Mouse (Mus musculus): ENCODE data around the gene Slit1.
A peak's percentile ranks its signal among the peaks of the same experiment; 100 is the strongest.

Slit1 gene

DNA sequence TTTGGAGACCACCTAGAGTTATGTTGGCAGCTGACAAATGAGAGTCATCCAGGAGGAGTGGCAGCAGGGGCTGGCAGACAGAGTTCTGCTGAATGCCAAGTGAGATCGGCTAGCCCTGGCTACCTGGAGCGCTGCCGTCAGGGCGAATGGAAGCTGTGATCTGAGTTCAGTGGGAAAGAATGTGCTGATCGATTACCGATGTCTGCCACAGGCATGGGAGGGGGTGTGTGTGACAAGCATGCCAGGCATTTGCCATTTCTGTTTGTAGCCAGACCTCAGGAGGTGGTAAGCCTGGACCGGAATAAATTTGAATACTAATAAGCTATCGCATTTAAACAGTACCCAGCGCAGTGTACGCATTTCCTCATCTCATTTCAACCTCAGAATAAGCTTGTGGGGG lies 91.5 kb downstream of the Slit1 start:
- peak; percentile 20 to 36 for DNase-seq

DNA sequence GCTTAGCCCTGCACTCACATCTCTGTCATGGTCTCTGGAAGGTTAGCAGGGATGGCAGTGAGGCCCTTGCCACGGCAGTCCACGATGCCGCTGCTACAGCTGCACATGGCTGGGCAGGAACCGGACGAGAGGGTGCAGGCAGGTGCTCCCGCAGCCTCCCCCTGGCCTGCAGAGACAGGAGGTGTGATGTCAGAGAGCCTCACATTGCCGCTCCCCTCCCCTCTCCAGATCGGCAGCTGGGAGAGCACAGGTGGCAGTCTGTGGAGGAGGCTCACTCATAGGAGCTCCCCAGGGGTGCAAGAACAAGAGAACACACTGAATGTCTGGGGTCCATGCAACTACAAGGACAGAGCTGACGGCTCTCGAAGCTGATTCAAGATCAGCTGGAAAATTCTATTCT lies 94.1 kb downstream of the Slit1 start:
- DNase-seq = no peak

DNA sequence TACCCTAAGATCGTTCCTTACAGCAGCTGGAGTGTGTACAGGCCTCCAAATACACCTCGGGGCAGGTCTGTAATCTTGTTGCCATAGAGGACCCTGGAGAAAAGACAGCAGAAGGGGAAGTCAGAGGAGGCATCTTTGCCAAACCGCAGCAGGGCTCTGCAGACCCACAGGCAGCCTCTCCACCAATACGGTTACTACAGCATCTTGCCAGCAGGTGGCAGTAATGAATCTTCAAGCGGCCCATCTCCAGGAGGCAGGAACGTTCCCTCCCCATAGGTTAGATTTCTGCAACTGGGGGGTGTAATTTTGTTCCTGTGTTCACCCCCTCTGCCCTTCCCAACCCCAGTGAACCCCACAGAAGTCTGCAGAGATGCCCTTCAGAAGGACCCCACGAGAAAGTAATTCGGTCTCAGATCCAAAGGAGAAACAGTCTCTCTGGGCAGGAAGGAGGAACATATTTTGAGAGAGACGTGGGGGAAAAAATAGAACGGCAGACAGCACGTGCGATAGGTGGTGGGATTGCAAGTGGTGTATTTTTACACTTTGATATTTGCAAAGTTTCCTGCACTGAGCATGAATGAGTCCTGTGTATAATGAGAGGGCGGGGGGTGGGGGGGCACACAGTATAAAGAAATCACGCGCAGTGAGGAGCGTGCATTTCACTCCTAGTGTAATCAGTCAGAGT lies 96.4 kb downstream of the Slit1 start:
- DNase-seq = peak; percentile 70 to 82

DNA sequence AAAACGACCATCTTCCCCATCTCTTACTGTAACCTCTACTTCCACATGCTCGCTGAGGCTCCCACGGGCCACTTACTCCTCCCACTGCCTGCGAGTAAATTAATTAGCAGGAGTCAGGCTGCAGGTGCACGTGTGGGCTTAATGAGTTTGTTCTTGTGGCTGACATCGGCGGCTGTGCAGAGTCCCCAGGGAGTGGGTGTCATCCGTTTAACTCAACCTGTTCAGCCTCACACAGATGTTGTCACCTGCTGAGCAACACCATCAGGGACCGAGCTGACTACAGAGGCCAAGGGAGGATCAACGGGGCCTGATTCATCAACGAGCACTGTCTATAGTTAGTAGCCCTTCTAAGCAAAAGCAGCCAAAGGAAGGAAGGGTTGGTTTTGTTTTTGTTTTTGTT lies 100.5 kb downstream of the Slit1 start:
- no peak for DNase-seq

DNA sequence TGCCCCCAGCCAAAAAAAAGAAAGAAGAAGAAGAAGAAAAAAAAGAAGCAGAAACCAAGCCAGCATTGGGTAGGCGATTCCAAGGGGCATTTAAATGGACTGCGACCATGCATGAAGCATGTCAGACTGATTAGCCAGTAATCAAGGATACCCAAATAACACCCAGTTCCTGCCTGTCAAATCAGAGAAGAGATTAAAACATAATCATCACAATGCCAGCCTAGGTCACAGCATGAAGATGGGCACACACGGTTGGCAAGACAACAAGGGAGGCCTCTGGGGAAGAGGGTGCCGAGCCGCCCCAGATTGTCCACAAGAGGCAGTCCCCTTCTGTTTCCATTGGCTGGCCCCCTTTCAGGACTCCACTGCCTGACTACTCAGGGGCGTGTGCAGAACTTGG lies 108.5 kb downstream of the Slit1 start:
- DNase-seq = no peak

DNA sequence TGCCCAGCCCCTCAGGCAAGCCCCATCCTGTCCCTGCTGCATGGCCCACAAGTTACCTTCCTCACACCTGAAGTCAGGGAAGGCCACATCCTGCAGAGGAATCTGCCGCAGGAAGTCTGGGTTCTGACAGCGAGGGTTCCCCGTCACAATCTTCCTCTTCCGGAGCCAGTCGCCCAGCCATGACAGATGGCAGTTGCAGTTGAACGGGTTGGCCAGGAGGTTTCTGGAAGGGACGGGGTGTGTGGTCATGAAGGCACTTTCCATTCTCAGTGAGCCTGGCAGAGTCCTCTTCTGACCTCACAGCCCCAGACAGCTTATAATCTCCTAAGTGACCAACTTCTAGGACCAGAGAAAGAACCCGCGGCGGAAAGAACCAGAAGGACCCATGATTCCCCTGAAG lies 109.4 kb downstream of the Slit1 start:
- DNase-seq = peak; percentile 35 to 52

DNA sequence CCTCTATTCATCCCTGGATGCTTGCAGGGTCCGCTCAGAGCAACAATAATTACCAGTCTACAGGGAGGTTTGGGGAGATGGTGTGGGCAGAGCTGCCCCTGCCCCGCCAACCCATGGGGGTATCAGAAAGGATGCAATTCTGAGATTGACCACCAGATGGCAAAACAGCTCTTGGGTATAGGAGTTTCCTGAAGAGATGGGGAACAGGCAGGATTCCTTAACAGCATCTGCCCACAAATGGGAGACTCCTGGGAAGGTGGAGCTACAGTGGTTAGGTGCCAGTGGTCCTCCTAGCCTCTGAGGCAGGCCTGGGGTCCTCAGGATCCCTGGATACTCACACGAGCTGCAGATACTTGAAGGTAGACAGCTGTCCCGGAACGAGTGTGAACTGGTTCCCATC lies 113.9 kb downstream of the Slit1 start:
- peak; percentile 45 to 66 for DNase-seq

DNA sequence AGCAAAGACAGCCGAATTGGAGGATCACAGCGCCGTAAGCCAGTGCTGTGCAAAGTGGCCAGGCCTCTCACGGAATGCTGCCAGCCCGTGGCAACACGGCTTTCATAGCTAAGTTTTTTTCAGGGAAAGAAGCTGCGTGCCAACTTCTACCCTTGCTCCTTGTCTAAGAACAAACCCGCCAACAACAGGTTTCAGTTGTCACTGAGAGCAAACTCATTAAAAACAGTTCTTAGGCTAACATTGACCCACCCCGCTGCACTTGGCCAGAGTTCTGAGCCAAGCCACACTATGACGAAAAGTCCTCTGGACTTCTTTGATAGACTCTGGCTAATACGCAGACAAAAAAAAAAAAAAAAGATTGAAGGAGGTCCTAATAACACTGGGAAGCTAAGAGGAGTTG lies 114.5 kb downstream of the Slit1 start:
- no peak for DNase-seq

DNA sequence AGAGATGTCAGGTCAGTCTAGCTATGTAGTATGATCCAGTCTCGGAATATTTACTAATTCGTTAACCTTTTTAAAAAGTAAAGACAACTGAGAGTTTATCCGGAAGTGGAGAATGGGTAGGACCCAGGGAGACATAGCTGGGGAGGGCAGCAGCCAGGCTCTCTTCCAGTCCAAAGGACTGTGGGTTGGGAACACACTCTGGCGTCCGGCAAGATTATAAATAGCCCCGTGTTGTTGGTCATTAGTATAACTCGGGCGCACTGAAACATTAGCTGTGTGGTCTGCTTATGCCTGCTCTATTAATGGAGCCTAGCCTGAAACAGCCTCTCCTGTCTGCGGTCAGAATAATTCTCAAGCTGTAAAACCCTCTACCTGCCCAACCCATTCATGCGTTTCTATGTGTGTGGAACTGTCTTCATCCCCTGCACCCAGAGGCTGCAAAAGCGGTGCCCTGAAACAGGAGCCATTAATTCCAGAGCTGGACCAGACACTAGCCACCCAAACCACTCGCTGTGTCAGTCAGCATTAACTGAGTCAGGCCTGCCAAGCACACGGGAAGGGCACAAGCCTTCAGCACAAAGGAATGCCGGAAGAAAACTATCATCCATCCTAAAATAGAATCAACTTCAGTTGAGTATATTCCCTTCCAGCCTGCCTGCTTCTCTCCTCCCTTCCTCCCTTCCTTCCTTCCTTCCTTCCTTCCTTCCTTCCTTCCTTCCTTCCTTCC lies 122.9 kb downstream of the Slit1 start:
- DNase-seq = no peak

DNA sequence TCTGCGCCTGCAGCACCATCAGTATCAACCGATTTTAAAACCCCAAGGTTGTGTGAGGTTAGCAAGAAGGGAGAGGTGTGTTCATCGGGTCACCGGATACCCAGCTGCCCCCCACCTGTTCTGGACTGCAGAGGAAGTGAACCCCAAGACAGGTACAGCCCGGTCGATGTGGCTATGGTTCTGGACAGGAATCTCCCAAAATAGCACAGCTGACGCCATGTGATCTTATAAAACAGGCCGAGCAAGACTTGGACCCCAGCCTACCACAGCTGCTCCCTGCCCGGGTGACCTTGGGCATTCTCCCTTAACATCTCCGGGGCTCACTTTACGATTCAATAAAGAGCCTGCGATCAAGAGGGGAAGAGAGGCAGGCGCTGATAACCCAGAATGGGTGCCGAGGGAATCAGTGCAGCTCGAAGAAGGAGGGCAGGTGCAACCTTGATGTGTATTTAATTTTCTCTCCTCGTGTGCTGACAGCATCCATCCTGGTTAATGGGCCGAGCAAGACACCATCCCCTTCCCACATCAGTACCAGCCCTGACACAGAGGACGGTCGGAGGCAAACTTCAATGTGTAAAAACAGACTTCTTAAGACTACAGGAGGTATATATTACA lies 124.6 kb downstream of the Slit1 start:
- DNase-seq = no peak

DNA sequence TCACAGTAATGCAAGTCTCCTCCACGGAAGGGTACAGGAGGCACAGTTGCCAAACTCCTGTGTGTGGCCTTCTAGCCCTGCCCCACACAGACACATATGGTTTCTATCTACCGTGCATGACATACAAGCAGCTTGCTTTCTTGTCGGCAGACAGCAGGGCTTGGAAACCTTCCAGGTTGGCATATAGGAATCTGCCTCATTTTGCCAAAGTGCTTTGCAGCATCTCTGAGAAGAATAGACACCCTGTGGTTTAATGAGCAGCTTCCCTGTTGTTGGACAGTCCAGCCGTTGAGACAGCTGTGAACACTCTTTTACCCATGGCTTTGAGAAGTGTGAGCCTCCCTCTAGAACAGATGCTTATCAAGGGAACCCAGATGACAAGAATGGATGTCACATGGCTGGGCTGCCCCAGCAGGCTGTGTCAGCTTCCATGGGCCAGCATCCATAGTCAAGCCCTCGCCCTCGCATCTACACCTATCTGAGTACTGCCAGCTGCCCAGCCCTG lies 125.3 kb downstream of the Slit1 start:
- no peak for DNase-seq

DNA sequence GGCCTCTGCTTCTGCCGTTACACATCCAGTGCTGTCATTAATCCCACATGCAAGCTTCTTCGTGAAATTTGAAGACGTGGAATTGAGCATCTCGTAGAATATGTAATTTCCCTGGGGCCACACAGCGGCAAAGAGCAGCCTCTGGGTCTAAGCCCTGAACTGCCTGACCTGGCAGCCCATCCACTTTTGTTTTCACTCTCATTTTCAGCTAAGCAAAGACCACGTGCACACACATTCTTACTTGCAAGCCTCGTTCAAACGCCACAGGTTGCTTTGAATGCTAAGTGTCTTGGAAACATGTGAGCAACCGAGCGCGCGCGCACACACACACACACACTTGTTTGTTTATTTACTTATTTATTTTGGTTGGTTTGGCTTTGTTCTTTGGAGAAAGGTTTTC lies 126.4 kb downstream of the Slit1 start:
- DNase-seq = no peak

DNA sequence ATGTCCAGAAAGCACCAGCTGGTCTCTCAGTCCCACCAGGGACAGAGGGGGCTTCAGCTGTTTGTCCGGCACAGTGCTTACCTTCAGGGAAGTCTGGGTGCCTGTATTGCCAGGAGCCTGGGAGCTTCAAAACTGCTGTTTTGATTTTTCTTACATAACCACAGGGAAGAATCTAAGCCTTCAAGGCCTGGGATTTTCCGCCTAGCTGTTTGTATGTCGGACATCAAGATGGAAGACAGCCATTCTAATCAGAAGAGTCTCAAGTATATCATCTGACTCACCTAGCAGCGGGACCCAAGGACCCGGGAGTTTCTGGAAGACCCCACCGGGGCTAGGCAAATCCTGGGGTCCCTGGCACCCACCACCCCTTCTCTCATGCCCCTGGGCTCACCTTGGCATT lies 127.2 kb downstream of the Slit1 start:
- no peak for DNase-seq

DNA sequence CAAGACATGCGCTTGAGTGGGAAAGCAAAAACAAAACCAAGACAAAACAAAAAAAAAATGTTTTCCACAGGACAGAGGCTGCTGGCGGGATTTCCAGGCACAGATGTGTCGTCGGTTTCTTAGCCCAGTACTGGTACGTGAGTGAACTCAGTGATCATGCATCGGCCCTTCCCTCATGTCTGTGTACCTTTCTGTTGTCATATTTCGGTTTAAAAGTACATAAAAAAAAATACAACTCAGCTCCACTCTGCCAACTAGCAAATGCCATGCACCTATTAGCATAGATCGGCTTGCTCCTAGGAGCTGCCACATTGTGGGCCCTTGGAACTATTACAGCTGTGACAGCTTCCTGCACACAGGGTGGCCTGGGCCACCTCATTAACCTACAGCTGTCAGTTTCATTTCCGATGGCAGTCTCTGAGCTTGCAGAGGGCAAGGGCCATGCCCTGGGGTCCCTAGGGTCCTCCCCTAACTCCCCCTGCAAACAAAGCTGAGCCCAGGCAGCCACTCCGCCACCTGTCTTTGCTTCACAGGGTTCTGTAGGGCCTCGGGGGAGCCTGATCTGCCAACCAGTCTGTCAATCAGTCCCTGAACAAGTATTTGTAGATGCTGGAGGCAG lies 127.8 kb downstream of the Slit1 start:
- no peak for DNase-seq

DNA sequence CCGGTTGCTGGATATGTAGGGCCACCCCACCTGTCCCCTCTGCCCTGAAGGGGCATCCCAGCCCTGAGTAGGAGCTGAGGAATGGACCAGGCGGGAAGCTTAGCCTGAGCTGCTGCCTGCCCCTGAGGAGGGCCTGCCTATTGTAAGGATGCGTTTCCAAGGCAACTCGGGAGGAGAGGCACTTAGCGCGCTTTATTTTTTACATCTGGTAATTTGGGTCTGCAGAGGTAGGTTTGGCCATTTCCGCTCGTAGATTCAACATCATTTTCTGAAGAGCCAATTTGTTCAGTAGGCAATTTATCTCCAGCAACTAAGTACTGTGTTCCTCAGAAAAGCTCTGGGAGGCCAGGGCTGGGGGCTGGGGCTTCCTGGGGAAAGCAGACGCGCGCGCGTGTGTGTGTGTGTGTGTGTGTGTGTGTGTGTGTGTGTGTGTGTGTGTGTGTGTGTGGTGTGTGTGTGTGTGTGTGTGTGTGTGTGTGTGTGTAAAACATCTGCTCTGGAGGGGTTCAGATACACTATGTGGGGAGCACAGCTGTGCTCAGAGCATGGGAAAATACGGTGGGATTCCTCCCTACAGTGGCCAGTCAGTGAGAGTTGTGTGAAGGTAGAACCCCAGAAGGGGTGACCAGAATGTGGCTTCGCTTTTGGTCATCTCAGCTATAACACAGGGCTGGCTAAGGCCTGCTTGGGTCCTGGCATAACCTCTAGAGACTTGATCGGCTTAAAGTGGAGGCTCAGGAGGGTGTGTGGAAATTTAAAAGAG lies 130.0 kb downstream of the Slit1 start:
- DNase-seq = no peak

DNA sequence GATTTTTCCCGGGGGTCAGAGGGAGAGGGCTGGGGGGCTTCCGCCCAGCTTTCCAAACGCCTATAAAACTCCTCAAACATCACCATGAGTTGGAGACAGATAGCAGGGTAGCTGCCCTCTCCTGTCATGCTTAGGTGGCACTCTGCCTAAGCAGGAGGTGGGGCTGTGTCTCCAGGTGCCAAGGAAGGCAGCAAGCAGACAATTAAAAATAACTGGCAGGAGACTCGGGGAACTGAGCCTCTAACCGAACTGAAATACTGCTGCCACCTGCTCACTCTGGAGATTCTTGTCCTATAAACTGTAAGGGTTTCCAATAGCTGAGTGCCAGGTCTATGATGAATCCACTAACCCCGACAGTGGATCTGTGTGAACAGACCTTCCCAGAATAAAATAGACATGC lies 131.8 kb downstream of the Slit1 start:
- DNase-seq = peak in 1 of 2 experiments; percentile 41

DNA sequence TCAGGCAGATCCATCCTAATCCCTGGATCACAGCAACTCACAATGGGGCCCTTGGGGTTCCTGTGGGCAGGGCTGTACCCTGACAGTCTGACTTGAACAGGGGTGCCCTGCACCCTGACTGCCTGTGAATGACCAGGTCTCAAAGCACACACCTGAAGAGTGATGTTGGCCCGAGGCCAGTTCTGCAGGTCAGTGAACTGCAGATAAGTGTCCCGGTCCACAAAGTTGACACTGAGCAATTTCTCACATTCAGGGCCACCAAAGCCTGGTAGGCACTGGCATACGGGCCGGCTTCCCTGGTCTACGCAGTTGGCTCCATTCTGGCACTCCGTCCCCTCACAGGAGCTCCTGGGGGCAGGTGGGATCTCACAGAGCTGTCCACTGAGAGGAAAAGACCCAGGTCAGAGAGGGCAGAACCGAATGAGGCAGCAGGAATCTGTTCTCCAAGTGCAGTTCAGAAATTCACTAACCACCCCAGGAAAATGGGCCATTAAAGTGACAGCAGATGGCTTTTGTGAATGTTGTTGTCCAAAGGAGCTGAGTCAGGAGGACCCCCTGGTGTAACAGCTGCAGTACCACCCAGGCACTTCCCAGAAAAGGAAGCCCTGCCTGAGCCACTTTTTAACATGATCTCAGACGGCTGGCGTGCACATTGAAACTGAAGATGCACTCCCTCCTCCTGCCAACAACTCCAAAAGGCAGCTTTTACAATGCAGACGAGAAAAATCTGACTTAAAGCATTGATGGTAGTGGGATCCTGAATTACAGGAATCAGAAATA lies 137.1 kb downstream of the Slit1 start:
- DNase-seq = no peak

DNA sequence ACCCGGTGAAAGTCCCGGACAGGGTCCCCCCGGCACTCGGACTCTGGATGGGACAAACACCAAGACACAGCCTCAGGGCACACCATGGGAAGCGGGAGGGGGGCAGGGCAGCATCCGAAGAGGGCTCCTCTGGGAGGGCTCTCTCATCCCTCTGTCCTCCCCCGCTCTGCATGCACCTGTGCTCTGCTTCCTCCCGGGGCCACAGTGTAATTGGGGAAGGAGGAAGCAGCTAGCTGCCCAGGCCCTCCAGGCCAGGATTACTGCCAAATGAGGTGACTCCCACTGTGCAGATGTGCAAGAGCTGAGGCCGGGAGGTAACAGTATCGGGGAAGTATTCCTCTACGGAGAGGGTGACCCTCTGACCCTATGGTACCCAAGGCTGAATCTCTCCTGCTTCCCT lies 142.8 kb downstream of the Slit1 start:
- DNase-seq = peak; percentile 17 to 33

DNA sequence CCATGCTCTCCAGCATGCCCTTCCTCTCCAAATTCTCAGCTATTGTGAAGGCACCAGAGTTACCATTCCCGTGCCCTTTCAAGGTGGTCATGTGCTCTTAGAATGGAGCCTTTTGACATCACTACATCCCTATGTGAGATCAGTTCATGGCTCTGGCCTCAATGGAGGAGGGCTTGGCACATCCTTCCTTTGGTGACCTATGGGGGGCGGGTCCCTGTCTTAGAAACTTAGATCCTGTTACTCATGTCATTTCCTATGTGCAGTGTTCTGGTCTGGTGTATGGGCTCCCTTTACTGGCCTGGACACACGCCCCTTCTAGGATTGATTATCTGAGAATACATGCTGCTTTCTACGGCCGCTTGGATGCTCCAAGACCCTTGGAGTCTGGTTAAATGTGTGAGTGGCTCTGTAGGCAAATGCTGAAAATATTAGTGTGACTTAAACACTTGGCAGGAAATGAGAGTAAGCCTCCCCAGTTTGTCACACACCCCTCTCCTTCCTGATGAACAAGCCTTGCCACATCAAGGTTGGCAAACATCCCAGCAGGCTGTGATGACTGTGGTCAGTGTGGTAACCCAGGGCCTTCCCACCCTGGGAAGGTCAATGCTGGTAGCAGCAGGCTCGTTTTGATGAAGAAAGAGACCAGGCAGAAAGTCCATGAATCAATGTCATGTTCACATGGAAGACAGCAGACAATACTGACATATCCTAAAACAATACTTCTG lies 146.1 kb downstream of the Slit1 start:
- DNase-seq = no peak

DNA sequence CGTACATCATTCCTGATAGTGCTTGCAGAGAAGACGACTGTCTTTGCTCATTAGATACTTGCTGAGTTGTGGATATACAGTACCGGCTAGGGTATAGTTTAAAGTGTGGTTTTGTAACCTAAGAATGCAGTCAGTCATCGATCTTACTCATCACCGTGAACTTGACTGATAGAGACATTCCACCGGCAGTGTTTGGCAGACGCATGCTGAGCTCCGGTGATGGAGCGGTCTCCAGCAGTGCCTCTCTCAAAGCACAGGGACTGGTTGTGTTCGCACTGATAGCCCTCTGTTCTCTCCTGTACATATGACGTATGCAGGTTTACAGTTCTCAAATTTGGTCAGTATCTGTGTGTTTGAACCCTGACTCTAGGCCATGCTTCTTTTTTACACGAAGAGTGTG lies 151.7 kb downstream of the Slit1 start:
- no peak for DNase-seq

DNA sequence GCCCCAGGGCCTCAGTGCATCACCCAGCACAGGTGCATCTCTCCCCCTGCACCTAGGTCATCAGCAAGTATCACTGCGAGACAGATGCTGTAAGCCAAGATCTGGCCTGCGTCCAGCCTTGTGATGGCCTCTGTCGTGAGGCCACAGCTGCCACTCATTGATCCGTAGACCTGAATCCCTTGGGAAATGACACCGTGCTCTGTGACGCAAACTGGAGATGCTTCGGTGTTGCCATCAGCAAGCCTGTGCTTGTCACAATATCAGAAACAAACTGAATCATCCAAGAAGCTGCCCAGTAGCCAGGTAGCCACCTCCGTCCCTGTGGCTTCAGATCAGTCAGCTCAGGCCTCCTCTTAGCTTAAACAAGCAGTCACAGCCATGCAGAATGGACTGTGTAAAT lies 153.8 kb downstream of the Slit1 start:
- no peak for DNase-seq
